Mouse (Mus musculus): ENCODE data around the gene Serpina6. TPM values are rescaled to one million over a fixed set of nuclear protein-coding genes. Genes with fewer than 3 reads are reported as not detected.

Gene Serpina6
- 0.22 TPM in 1 of 2 replicates, not detected in the other for polyA plus RNA-seq (2015; fragmentation: Nextera tagmentation; extraction: Ambion mirVana)

GRCm38 (mm10) chr12:103656848-103657626, at the start of gene Serpina6:
TSS of gene Serpina6 (minus strand) at chr12:103657212.
- 59% methylated on average over 9 of the region's 9 CpGs for WGBS
- Histone ChIP-seq H3K36me3 (ENCODE audit: control insufficient read depth, insufficient read depth, low read length) (no peaks in the 10 kb centered on the region), H3K9ac (ENCODE audit: low read length) (no peak within 1 kb of the TSS), H3K4me1 (replicated peaks; ENCODE audit: control insufficient read depth, insufficient read depth) (no peaks in the 10 kb centered on the region), H3K27me3 (ENCODE audit: control insufficient read depth, insufficient read depth, low read length) (no peaks in the 10 kb centered on the region), H3K27ac (replicated peaks) (no peak within 1 kb of the TSS), H3K4me3 (ENCODE audit: low read depth, low read length) (no peak within 1 kb of the TSS), H3K9me3 (ENCODE audit: control insufficient read depth, low read length) (no peaks in the 10 kb centered on the region), H3K4me2 (replicated peaks; ENCODE audit: low read depth) (no peak within 1 kb of the TSS)
- TF ChIP-seq EP300 (optimal IDR thresholded peaks at IDR 0.05) (no peak), CTCF (IDR thresholded peaks at IDR 0.05; ENCODE audit: low read depth) (no peak)
- DNase-seq (ENCODE audit: low spot score) (no peak), ATAC-seq (ENCODE audit: low FRiP score, low TSS enrichment) (no peak)

GRCm38 (mm10) chr12:103706113-103706512, 49.1 kb upstream of the Serpina6 start:
- TF ChIP-seq EP300 (optimal IDR thresholded peaks at IDR 0.05) (no peak), CTCF (IDR thresholded peaks at IDR 0.05; ENCODE audit: low read depth) (no peak)
- ATAC-seq (ENCODE audit: low FRiP score, low TSS enrichment) (no peak), DNase-seq (ENCODE audit: low spot score) (no peak)
- no peaks in the 10 kb centered on the region for H3K4me1 ChIP-seq (replicated peaks; ENCODE audit: control insufficient read depth, insufficient read depth)
- H3K9me3 ChIP-seq (ENCODE audit: control insufficient read depth, low read length): no peaks in the 10 kb centered on the region
- H3K4me3 ChIP-seq (ENCODE audit: low read depth, low read length): no peak overlapping the region
- 32% methylated on average over 4 of the region's 4 CpGs for WGBS
- no peaks in the 10 kb centered on the region for H3K27me3 ChIP-seq (ENCODE audit: control insufficient read depth, insufficient read depth, low read length)
- H3K4me2 ChIP-seq (replicated peaks; ENCODE audit: low read depth): no peak overlapping the region
- H3K36me3 ChIP-seq (ENCODE audit: control insufficient read depth, insufficient read depth, low read length): no peaks in the 10 kb centered on the region
- H3K9ac ChIP-seq (ENCODE audit: low read length): no peak overlapping the region
- no peak overlapping the region for H3K27ac ChIP-seq (replicated peaks)

GRCm38 (mm10) chr12:103705547-103705946, 48.5 kb upstream of the Serpina6 start:
- 60% methylated on average over 2 of the region's 2 CpGs for WGBS
- H3K27ac ChIP-seq (replicated peaks): no peak overlapping the region
- TF ChIP-seq CTCF (IDR thresholded peaks at IDR 0.05; ENCODE audit: low read depth) (no peak), EP300 (optimal IDR thresholded peaks at IDR 0.05) (no peak)
- no peaks in the 10 kb centered on the region for H3K27me3 ChIP-seq (ENCODE audit: control insufficient read depth, insufficient read depth, low read length)
- ATAC-seq (ENCODE audit: low FRiP score, low TSS enrichment) (no peak), DNase-seq (ENCODE audit: low spot score) (no peak)
- no peaks in the 10 kb centered on the region for H3K4me1 ChIP-seq (replicated peaks; ENCODE audit: control insufficient read depth, insufficient read depth)
- H3K9me3 ChIP-seq (ENCODE audit: control insufficient read depth, low read length): no peaks in the 10 kb centered on the region
- no peaks in the 10 kb centered on the region for H3K36me3 ChIP-seq (ENCODE audit: control insufficient read depth, insufficient read depth, low read length)
- H3K4me3 ChIP-seq (ENCODE audit: low read depth, low read length): no peak overlapping the region
- no peak overlapping the region for H3K9ac ChIP-seq (ENCODE audit: low read length)
- H3K4me2 ChIP-seq (replicated peaks; ENCODE audit: low read depth): no peak overlapping the region

GRCm38 (mm10) chr12:103700144-103700750, 43.2 kb upstream of the Serpina6 start:
- Histone ChIP-seq H3K27ac (replicated peaks) (no peak overlapping the region), H3K9me3 (ENCODE audit: control insufficient read depth, low read length) (no peaks in the 10 kb centered on the region), H3K36me3 (ENCODE audit: control insufficient read depth, insufficient read depth, low read length) (no peaks in the 10 kb centered on the region), H3K4me1 (replicated peaks; ENCODE audit: control insufficient read depth, insufficient read depth) (no peaks in the 10 kb centered on the region), H3K4me3 (ENCODE audit: low read depth, low read length) (no peak overlapping the region), H3K4me2 (replicated peaks; ENCODE audit: low read depth) (no peak overlapping the region), H3K9ac (ENCODE audit: low read length) (no peak overlapping the region), H3K27me3 (ENCODE audit: control insufficient read depth, insufficient read depth, low read length) (no peaks in the 10 kb centered on the region)
- no peak for ATAC-seq (ENCODE audit: low FRiP score, low TSS enrichment)
- no peak for DNase-seq (ENCODE audit: low spot score)
- TF ChIP-seq EP300 (optimal IDR thresholded peaks at IDR 0.05) (no peak), CTCF (IDR thresholded peaks at IDR 0.05; ENCODE audit: low read depth) (no peak)
- WGBS: 89% methylated on average over 4 of the region's 4 CpGs

- ATAC-seq (ENCODE audit: low FRiP score, low TSS enrichment) (no peak), DNase-seq (ENCODE audit: low spot score) (no peak)
- Histone ChIP-seq H3K4me2 (replicated peaks; ENCODE audit: low read depth) (no peak within 1 kb of the TSS), H3K9me3 (ENCODE audit: control insufficient read depth, low read length) (no peaks in the 10 kb centered on the region), H3K36me3 (ENCODE audit: control insufficient read depth, insufficient read depth, low read length) (no peaks in the 10 kb centered on the region), H3K27me3 (ENCODE audit: control insufficient read depth, insufficient read depth, low read length) (no peaks in the 10 kb centered on the region), H3K27ac (replicated peaks) (no peak within 1 kb of the TSS), H3K4me3 (ENCODE audit: low read depth, low read length) (no peak within 1 kb of the TSS), H3K4me1 (replicated peaks; ENCODE audit: control insufficient read depth, insufficient read depth) (no peaks in the 10 kb centered on the region), H3K9ac (ENCODE audit: low read length) (no peak within 1 kb of the TSS)
- 89% methylated on average over 8 of the region's 8 CpGs for WGBS
- TF ChIP-seq EP300 (optimal IDR thresholded peaks at IDR 0.05): no peak
- no peak for TF ChIP-seq CTCF (IDR thresholded peaks at IDR 0.05; ENCODE audit: low read depth)
Observed at GRCm38 (mm10) chr12:103695429-103695828, 38.4 kb upstream of the Serpina6 start, which contains the start of gene Serpina1f. TSS of gene Serpina1f (minus strand) at chr12:103695529.

All from stomach, postnatal 0 days (tissue).